Mouse (Mus musculus): Measurements from ENCODE around the gene Tmppe.

Tmppe gene

DNA sequence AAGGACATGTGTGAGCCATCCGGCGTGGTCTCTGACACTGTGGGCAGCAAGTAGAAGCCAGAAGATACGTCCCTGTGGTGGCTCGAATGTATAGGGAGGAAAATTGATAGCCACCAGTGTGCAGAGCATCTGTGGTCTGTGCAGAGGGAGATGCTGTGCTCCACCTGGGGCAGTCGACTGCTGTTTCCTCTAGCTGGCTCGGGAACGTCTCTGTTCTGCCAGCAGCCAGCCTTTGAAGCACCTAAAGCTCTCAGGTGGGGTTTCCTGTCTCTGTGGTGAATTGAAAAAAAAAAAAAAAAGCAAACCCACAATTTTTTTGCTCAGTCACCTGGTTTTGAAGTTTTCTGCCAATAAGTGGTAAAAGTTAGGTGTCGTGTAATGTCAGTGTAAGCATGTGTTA is 42.4 kb downstream of the Tmppe start:
- no peak for DNase-seq (ENCODE audit: low spot score)

DNA sequence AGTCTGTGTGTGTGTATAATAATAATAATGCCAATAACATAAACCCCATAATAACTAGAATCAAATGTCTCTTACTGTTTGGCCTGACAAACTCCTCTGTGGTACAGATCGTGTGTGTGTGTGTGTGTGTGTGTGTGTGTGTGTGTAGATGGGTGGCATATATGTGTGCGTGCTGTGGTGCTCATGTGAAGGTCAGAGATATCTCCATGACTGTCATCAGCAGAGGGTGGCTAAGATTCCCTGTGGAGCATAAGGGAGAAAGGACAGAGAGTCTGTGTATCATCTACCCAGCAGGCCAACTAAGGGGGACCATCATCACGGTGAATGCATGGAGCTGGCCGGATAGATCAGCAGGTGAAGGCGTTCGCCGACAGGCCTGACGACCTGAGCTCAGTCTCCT is 46.0 kb downstream of the Tmppe start:
- no peak for DNase-seq (ENCODE audit: low spot score)

DNA sequence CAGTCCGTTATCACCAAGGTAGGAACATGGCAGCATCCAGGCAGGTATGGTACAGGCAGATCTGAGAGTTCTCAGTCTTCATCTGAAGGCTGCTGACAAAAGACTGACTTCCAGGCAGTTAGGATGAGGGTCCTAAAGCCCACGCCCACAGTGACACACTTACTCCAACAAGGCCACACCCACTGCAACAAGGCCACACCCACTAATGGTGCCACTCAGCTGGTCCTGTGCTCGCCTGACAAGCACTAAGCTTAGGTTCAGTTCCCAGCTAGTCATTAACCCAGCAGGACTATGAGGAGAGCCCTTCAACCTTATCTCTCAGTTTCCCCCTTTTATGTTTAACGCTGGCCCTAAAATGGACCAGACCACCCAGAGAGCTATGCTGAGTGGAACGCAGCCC is 47.8 kb downstream of the Tmppe start:
- DNase-seq (ENCODE audit: low spot score), result no peak

DNA sequence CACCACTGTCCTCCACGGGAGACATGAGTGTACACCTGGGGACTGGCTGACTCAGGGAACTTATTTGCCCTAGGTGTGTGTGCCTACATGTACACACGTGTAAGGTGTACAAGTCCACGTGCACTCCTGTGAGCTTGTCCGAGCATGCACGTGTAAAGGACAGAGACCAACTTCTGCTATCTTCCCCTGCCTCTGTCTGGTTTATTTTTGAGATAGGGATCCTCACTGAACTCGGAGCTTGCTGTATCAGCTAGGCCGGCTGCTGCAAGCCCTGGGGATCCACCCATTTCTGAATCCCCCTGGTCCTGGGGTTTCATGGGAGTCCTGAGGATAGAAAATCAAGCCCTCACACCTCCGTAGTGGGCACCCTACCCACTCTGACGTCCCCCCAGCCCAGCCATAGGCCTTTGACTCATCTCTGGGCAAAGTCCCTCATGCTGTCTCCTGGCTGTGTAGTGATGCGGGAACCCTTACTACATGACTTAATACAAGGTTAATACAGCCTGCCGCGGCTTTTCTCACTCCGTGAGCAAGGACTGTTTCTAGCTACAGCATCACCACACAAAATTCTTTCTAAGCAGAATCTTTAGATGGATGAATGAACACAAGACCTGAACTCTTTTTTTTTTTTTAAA is 48.3 kb downstream of the Tmppe start:
- no peak for DNase-seq (ENCODE audit: low spot score)

DNA sequence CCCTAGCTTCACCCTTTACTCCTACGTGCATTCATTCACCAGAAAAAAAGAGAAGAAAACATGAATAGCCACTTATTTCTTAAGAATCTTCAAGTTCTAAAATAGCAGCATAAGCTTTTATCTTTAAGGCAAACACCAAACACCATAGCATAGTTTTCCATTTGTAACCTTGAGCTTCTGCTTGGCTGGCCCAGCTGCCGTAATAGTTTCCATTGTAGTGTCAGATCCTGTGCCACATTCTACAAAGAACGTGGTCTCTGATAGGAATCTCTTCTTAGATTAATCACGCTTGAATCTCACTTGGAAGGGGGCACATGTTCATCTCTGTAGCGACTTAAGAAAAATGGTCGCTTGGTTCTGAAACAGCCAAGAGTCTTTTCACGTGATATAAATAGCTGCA is 50.7 kb downstream of the Tmppe start:
- DNase-seq (ENCODE audit: low spot score), result no peak

DNA sequence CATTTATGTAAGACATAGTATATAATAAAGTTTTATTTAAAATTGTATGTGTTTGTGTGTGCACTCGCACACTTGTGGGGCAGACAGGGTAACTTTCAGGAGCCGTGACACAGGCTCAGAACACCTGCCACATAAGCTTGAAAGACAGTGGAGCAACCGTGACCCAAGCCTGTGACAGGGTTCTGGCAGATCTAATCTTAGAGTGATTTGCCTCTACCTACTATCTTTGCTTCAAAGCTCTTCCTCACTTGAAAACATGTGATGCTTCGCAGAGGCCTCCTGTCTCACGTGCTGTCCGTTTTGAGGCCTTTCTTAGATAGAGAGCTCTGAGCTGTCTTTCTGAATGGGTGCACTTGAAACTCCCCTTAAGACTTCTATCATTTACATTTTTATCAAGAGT is 51.5 kb downstream of the Tmppe start:
- DNase-seq (ENCODE audit: low spot score), result no peak

DNA sequence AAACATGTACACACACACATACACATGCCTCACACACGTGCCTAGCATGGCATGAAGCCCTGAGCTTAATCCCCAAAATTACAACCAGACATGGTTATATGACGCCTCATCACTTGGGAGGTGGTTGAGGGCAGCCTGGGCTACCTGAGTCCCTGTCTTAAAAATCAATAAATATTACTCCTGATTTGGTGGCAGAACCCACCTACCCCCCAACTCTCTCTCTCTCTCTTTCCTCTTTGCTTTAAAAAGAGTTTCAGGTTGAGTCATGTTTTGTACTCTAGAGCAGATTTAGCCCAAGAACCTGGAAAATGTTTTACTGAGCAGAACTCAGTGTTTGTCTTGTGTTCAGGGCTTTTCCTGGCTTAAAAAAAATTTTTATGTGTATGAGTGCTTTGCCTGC is 54.5 kb downstream of the Tmppe start:
- no peak for DNase-seq (ENCODE audit: low spot score)
